Mouse (Mus musculus): ENCODE results near the gene Gnptg.
A peak's percentile ranks its signal among the peaks of the same experiment; 100 is the strongest.

GRCm38 (mm10) chr17:25285033-25285432, 45.1 kb upstream of the Gnptg start:
- TF ChIP-seq CTCF (IDR thresholded peaks at IDR 0.05; ENCODE audit: insufficient read depth, low read length) (peak; percentile 96), POLR2A (IDR thresholded peaks at IDR 0.05; ENCODE audit: borderline replicate concordance, extremely low read depth, low read depth, low read length) (no peak)

All from lung, adult 2 months (tissue).